Mouse (Mus musculus): ENCODE data around the gene Ctnnd1. TPM values are rescaled to one million over a fixed set of nuclear protein-coding genes. Genes with fewer than 3 reads are reported as not detected.

Gene Ctnnd1
- polyA plus RNA-seq, 1 experiment from 2014 or later: 40.0 TPM

- DNase-seq (ENCODE audit: low spot score): peak; percentile 51
- no peaks in the 10 kb centered on the region for H3K9me3 ChIP-seq (replicated peaks)
- H3K27ac ChIP-seq: peak overlapping the region; percentile 85
- H3K4me3 ChIP-seq: peak overlapping the region; percentile 22
- peaks cover 60% of the 10 kb centered on the region for H3K4me1 ChIP-seq
- 25% methylated on average over 8 of the region's 8 CpGs for WGBS
- H3K27me3 ChIP-seq (ENCODE audit: low read depth, poor library complexity, severe bottlenecking): no peaks in the 10 kb centered on the region
- H3K36me3 ChIP-seq: no peaks in the 10 kb centered on the region
Measured at GRCm38 (mm10) chr2:84636231-84636741, 14.3 kb downstream of the Ctnnd1 start.

GRCm38 (mm10) chr2:84635611-84636010 lies 15.0 kb downstream of the Ctnnd1 start:
- Histone ChIP-seq H3K4me3 (peak overlapping the region; percentile 22; the same call in 1 of the 2 replicates), H3K36me3 (no peaks in the 10 kb centered on the region), H3K4me1 (peaks cover 60% of the 10 kb centered on the region), H3K27ac (peak overlapping the region; percentile 85), H3K9me3 (replicated peaks) (no peaks in the 10 kb centered on the region), H3K27me3 (ENCODE audit: low read depth, poor library complexity, severe bottlenecking) (no peaks in the 10 kb centered on the region)
- DNase-seq (ENCODE audit: low spot score): peak; percentile 61
- 3% methylated on average over 2 of the region's 2 CpGs for WGBS

- Histone ChIP-seq H3K27ac (peak overlapping the region; percentile 85), H3K36me3 (no peaks in the 10 kb centered on the region; the same call in 1 of the 2 replicates), H3K27me3 (ENCODE audit: low read depth, poor library complexity, severe bottlenecking) (no peaks in the 10 kb centered on the region), H3K4me3 (peak overlapping the region; percentile 22; the same call in 1 of the 2 replicates), H3K9me3 (replicated peaks) (no peaks in the 10 kb centered on the region), H3K4me1 (peaks cover 60% of the 10 kb centered on the region)
- 13% methylated on average over 4 of the region's 4 CpGs for WGBS
- no peak for DNase-seq (ENCODE audit: low spot score)
Measured at GRCm38 (mm10) chr2:84634934-84635482, 15.6 kb downstream of the Ctnnd1 start.

- H3K4me1 ChIP-seq: peaks cover 60% of the 10 kb centered on the region
- no peak overlapping the region; the same call in 1 of the 2 replicates for H3K27ac ChIP-seq
- H3K27me3 ChIP-seq (ENCODE audit: low read depth, poor library complexity, severe bottlenecking): no peaks in the 10 kb centered on the region
- peaks cover 2% of the 10 kb centered on the region for H3K36me3 ChIP-seq
- no peaks in the 10 kb centered on the region for H3K9me3 ChIP-seq (replicated peaks)
- DNase-seq (ENCODE audit: low spot score): no peak
- no peak overlapping the region for H3K4me3 ChIP-seq
- WGBS: 75% methylated on average over 4 of the region's 4 CpGs
Measured at GRCm38 (mm10) chr2:84634006-84634405, 16.6 kb downstream of the Ctnnd1 start.

GRCm38 (mm10) chr2:84632999-84633398 lies 17.6 kb downstream of the Ctnnd1 start:
- DNase-seq (ENCODE audit: low spot score): no peak
- Histone ChIP-seq H3K4me1 (peaks cover 53% of the 10 kb centered on the region), H3K4me3 (no peak overlapping the region), H3K27ac (peak overlapping the region; percentile 61), H3K9me3 (replicated peaks) (no peaks in the 10 kb centered on the region), H3K27me3 (ENCODE audit: low read depth, poor library complexity, severe bottlenecking) (no peaks in the 10 kb centered on the region), H3K36me3 (peaks cover 4% of the 10 kb centered on the region)
- WGBS: 1% methylated on average over 3 of the region's 3 CpGs

- Histone ChIP-seq H3K36me3 (peaks cover 4% of the 10 kb centered on the region), H3K27me3 (ENCODE audit: low read depth, poor library complexity, severe bottlenecking) (no peaks in the 10 kb centered on the region), H3K4me1 (peaks cover 51% of the 10 kb centered on the region), H3K27ac (no peak overlapping the region), H3K9me3 (replicated peaks) (no peaks in the 10 kb centered on the region), H3K4me3 (no peak overlapping the region)
- 100% methylated on average over 1 of the region's 1 CpGs for WGBS
- no peak for DNase-seq (ENCODE audit: low spot score)
Measured at GRCm38 (mm10) chr2:84632001-84632400, 18.6 kb downstream of the Ctnnd1 start.

GRCm38 (mm10) chr2:84627036-84627435 lies 23.5 kb downstream of the Ctnnd1 start:
- H3K4me1 ChIP-seq: peaks cover 16% of the 10 kb centered on the region
- DNase-seq (ENCODE audit: low spot score): no peak
- no peak overlapping the region for H3K4me3 ChIP-seq
- no peaks in the 10 kb centered on the region for H3K27me3 ChIP-seq (ENCODE audit: low read depth, poor library complexity, severe bottlenecking)
- no peaks in the 10 kb centered on the region for H3K9me3 ChIP-seq (replicated peaks)
- WGBS: 37% methylated on average over 3 of the region's 3 CpGs
- no peak overlapping the region; the same call in 1 of the 2 replicates for H3K27ac ChIP-seq
- peaks cover 20% of the 10 kb centered on the region for H3K36me3 ChIP-seq

GRCm38 (mm10) chr2:84626366-84626975 lies 24.1 kb downstream of the Ctnnd1 start:
- Histone ChIP-seq H3K27me3 (ENCODE audit: low read depth, poor library complexity, severe bottlenecking) (no peaks in the 10 kb centered on the region), H3K36me3 (peaks cover 23% of the 10 kb centered on the region), H3K9me3 (replicated peaks) (no peaks in the 10 kb centered on the region), H3K4me1 (peaks cover 16% of the 10 kb centered on the region), H3K27ac (no peak overlapping the region), H3K4me3 (no peak overlapping the region)
- 74% methylated on average over 7 of the region's 7 CpGs for WGBS
- DNase-seq (ENCODE audit: low spot score): no peak

- Histone ChIP-seq H3K4me1 (peaks cover 16% of the 10 kb centered on the region), H3K27me3 (ENCODE audit: low read depth, poor library complexity, severe bottlenecking) (no peaks in the 10 kb centered on the region), H3K36me3 (peaks cover 46% of the 10 kb centered on the region), H3K4me3 (no peak overlapping the region), H3K9me3 (replicated peaks) (no peaks in the 10 kb centered on the region), H3K27ac (no peak overlapping the region)
- WGBS: 94% methylated on average over 17 of the region's 17 CpGs
- no peak for DNase-seq (ENCODE audit: low spot score)
Measured at GRCm38 (mm10) chr2:84624201-84624600, 26.4 kb downstream of the Ctnnd1 start.

GRCm38 (mm10) chr2:84623428-84624119 lies 27.0 kb downstream of the Ctnnd1 start:
- Histone ChIP-seq H3K36me3 (peaks cover 48% of the 10 kb centered on the region), H3K27me3 (ENCODE audit: low read depth, poor library complexity, severe bottlenecking) (no peaks in the 10 kb centered on the region), H3K27ac (no peak overlapping the region), H3K4me3 (no peak overlapping the region), H3K9me3 (replicated peaks) (no peaks in the 10 kb centered on the region), H3K4me1 (peaks cover 16% of the 10 kb centered on the region)
- WGBS: over 99% methylated on average over 3 of the region's 3 CpGs
- DNase-seq (ENCODE audit: low spot score): no peak

- Histone ChIP-seq H3K4me1 (peaks cover 15% of the 10 kb centered on the region), H3K4me3 (no peak overlapping the region), H3K27me3 (ENCODE audit: low read depth, poor library complexity, severe bottlenecking) (no peaks in the 10 kb centered on the region), H3K27ac (no peak overlapping the region), H3K9me3 (replicated peaks) (no peaks in the 10 kb centered on the region), H3K36me3 (peaks cover 54% of the 10 kb centered on the region)
- 92% methylated on average over 2 of the region's 2 CpGs for WGBS
- DNase-seq (ENCODE audit: low spot score): no peak
Measured at GRCm38 (mm10) chr2:84622668-84623067, 27.9 kb downstream of the Ctnnd1 start.

GRCm38 (mm10) chr2:84619646-84620340 lies 30.8 kb downstream of the Ctnnd1 start:
- no peaks in the 10 kb centered on the region for H3K9me3 ChIP-seq (replicated peaks)
- no peak overlapping the region for H3K4me3 ChIP-seq
- H3K27ac ChIP-seq: no peak overlapping the region
- DNase-seq (ENCODE audit: low spot score): no peak
- no peaks in the 10 kb centered on the region for H3K4me1 ChIP-seq
- H3K36me3 ChIP-seq: peaks cover 83% of the 10 kb centered on the region
- no peaks in the 10 kb centered on the region for H3K27me3 ChIP-seq (ENCODE audit: low read depth, poor library complexity, severe bottlenecking)
- 96% methylated on average over 21 of the region's 21 CpGs for WGBS

All from limb, embryonic 10.5 days (tissue).